Mouse (Mus musculus) adrenal gland, postnatal 4 days (tissue): ENCODE data around the gene Wfdc11. TPM values are rescaled to one million over a fixed set of nuclear protein-coding genes. Genes with fewer than 3 reads are reported as not detected.
"Not testable (repeated sequence)": the region's sequence is repeated elsewhere in the genome, so short reads cannot be mapped to it uniquely, and the experiment has no call there.

Experiments
- DNase-seq, 2 experiments: peaks; one replicate each; pipeline ENCODE4 v3.0.0; 2021 to 2022; ENCODE audit warnings: low spot score in 2 of 2, mixed read lengths in 2 of 2
- total RNA-seq, 2 experiments: library from RNA; stranded (reverse); gene quantifications; 2 replicates each; pipeline ENCODE4 v1.2.3; 2021

Gene Wfdc11
- total RNA-seq, 2 experiments from 2014 or later, result not detected

DNA sequence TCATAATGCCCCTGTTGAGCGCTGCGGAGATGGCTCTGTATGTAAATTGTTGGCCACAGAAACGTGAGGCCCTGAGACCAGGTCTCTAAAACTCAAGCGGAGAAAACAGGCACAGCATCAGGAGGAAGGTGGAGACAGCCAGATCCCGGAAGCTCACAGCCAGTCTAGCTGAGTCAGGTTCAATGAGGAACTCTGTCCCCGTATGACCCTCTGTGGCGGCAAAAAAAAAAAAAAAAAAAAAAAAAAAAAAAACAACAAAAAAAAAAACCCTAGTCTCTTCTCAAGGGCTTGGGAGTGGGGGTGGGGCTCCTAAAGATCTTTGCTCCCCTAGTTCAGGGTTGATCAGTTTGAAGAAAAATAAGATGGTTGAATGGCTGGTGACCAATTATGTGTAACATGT lies 32.8 kb downstream of the Wfdc11 start:
- no peak for DNase-seq

- no peak for DNase-seq
Observed at GRCm38 (mm10) chr2:164638696-164639095, 35.2 kb downstream of the Wfdc11 start, which contains the start of gene Wfdc16. Wfdc16 (minus strand) TSS chr2:164638796.

DNA sequence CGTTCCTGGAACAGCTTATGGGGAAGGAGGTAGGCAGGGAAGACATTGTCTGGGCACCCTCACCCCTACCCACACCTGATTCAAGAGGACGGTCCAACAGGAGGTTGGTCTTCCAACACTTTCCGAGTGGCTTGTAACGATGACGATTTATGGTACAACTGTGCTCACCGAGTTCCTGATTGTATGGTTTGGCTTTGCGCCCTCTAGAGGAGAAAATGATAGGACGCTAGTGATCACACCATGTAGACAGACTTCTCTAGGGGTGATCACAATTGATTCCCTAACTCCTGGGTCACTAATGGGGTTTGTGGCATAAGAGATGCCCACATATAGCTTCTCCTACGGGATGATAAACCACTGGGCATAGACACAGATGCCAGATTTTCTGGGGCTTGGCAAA lies 38.6 kb downstream of the Wfdc11 start:
- no peak for DNase-seq

DNA sequence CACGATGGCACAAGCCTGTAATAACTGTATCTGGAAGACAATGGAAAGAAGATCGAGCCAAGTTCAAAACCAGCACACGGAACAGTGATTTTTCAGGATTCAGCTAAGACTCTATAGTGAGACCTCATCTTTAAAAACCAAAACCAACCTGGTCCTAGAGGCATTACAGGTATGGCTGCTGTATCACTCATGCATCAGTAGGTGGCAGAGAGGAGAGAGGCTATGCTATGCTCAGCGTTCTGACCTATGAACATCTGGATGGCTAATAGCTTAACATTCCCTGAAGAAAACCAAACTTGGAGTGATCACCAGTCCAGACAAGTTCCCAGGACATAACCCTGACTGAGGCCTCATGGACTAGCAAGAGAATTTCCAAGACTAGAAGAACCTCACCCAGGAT lies 52.1 kb downstream of the Wfdc11 start:
- DNase-seq, result no peak

GRCm38 (mm10) chr2:164619050-164619449 lies 54.8 kb downstream of the Wfdc11 start:
- DNase-seq, result no peak

- DNase-seq, result no peak
Observed at GRCm38 (mm10) chr2:164615386-164615785, 58.5 kb downstream of the Wfdc11 start.

DNA sequence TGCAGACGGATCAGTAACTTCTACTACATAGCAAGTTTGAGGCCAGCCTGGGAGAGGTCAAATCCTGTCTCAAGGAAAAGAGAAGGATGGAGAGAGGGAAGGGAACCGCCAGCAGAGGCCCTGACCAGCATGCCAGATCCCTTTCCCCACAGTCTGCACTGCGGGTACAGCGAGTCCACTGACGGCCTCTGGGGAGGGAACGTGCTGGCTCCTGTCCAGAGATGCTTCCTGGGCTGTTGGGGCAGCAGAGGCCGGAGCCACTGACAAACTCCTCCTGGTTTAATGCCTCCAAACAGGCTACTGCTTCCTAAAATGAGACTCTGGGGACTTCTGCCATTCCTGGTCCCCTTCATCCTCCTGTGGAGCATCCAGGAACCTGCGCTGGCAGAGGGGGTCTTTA lies 60.4 kb downstream of the Wfdc11 start, which contains the start of the genes Wfdc6b and Wfdc8:
TSS of gene Wfdc6b (plus strand) at position 52 of the 400 bp plus-strand sequence.
TSS of gene Wfdc8 (minus strand) at position 156 of the 400 bp plus-strand sequence.
- not testable (repeated sequence) for DNase-seq

Other genes starting within 250 kb of the Wfdc11 start
- gene Sdc4, start 230.2 kb downstream of the Wfdc11 start, total RNA-seq, result 10 to 100 TPM; 75.2 to 93.9 TPM
- gene Sys1, start 217.1 kb downstream of the Wfdc11 start, total RNA-seq, result 10 to 100 TPM; 34.7 to 35.0 TPM
- gene Gm20458, start 213.1 kb downstream of the Wfdc11 start, total RNA-seq, result 1 to 10 TPM in 1 of 2 experiments, under 1 TPM in 1; 0.48 to 3.0 TPM
- not detected for gene Trp53tg5, start 200.4 kb downstream of the Wfdc11 start, total RNA-seq
- gene Dbndd2, start 188.0 kb downstream of the Wfdc11 start, total RNA-seq, result 10 to 100 TPM; 10.9 to 17.1 TPM
- gene Pigt, start 176.6 kb downstream of the Wfdc11 start, total RNA-seq, result 100 to 1,000 TPM; 133 to 134 TPM
- gene Wfdc2, start 111.7 kb downstream of the Wfdc11 start, total RNA-seq, result 10 to 100 TPM in 1 of 2 experiments, 1 to 10 TPM in 1; 1.9 to 49.1 TPM
- gene Spint3, start 100.6 kb downstream of the Wfdc11 start, total RNA-seq, result not detected
- gene Wfdc6a, start 88.6 kb downstream of the Wfdc11 start, total RNA-seq, result 1 to 10 TPM in 1 of 2 experiments, under 1 TPM in 1; 0.48 to 1.2 TPM
- not detected for gene Eppin, start 80.5 kb downstream of the Wfdc11 start, total RNA-seq
- gene Wfdc6b, start 60.6 kb downstream of the Wfdc11 start, total RNA-seq, result not detected
- gene Wfdc8, start 60.5 kb downstream of the Wfdc11 start, total RNA-seq, result under 1 TPM; 0.20 to 0.39 TPM
- gene Wfdc16, start 35.3 kb downstream of the Wfdc11 start, total RNA-seq, result not detected
- gene Wfdc10, start 18.0 kb downstream of the Wfdc11 start, total RNA-seq, result under 1 TPM in 1 of 2 experiments, not detected in 1; 0.76 TPM
- not detected for gene Wfdc9, start 17.5 kb downstream of the Wfdc11 start, total RNA-seq
- not detected for gene Wfdc13, start 11.0 kb upstream of the Wfdc11 start, total RNA-seq
- not detected for gene Spint4, start 24.4 kb upstream of the Wfdc11 start, total RNA-seq
- gene Spint5, start 41.2 kb upstream of the Wfdc11 start, total RNA-seq, result not detected
- under 1 TPM; 0.90 to 0.92 TPM for gene Wfdc3, start 71.8 kb upstream of the Wfdc11 start, total RNA-seq
- 10 to 100 TPM; 50.1 to 54.2 TPM for gene Dnttip1, start 71.9 kb upstream of the Wfdc11 start, total RNA-seq
- 10 to 100 TPM; 48.4 to 64.6 TPM for gene Ube2c, start 95.8 kb upstream of the Wfdc11 start, total RNA-seq
- gene Tnnc2, start 105.9 kb upstream of the Wfdc11 start, total RNA-seq, result 100 to 1,000 TPM in 1 of 2 experiments, 10 to 100 TPM in 1; 94.0 to 231 TPM
- gene Snx21, start 111.7 kb upstream of the Wfdc11 start, total RNA-seq, result 10 to 100 TPM; 40.5 to 42.9 TPM
- gene Acot8, start 130.8 kb upstream of the Wfdc11 start, total RNA-seq, result 10 to 100 TPM; 30.1 to 31.3 TPM
- gene Zswim3, start 131.0 kb upstream of the Wfdc11 start, total RNA-seq, result 1 to 10 TPM; 3.8 to 4.5 TPM
- 10 to 100 TPM; 10.7 to 11.0 TPM for gene Zswim1, start 148.6 kb upstream of the Wfdc11 start, total RNA-seq
- gene Spata25, start 154.4 kb upstream of the Wfdc11 start, total RNA-seq, result 1 to 10 TPM in 1 of 2 experiments, under 1 TPM in 1; 0.76 to 1.7 TPM
- 100 to 1,000 TPM; 140 to 158 TPM for gene Ctsa, start 158.8 kb upstream of the Wfdc11 start, total RNA-seq
- gene Neurl2, start 159.4 kb upstream of the Wfdc11 start, total RNA-seq, result 1 to 10 TPM; 5.4 to 7.4 TPM
- gene Pltp, start 183.6 kb upstream of the Wfdc11 start, total RNA-seq, result 10 to 100 TPM; 25.7 to 28.9 TPM
- 10 to 100 TPM; 78.8 to 80.7 TPM for gene Pcif1, start 205.2 kb upstream of the Wfdc11 start, total RNA-seq
- 10 to 100 TPM; 20.7 to 21.7 TPM for gene Zfp335, start 237.7 kb upstream of the Wfdc11 start, total RNA-seq